ENCODE assay signal across 9 mouse cellular contexts in the genomic region with DNA sequence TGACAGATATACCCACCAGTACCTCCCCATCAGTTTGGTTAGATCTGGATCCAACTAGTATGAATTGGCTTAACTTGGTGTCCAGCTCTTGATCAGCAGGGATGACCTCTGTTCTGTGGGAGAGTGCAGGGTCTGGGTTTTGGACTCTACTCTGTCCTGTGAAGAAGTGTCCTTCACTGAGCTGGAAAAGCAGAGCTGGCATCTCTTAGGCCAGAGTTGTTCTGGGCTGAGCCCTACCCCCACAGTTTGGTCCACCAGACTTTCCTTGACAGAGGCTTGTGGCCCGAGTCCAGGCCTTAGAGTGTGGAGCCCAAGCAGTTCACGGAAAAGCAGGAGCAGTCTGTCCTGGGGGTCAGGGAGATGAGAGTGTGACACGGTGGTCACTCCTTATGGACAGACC. TPM values are rescaled to one million over a fixed set of nuclear protein-coding genes. Genes with fewer than 3 reads are reported as not detected.
DNase-seq lines count a peak whose midpoint lies in the region; ATAC-seq and TF ChIP-seq lines count a peak whose summit lies in the region.
"Had no signal": no experiment of that assay in that cellular context is flagged by ENCODE, and none has a peak within 500 bp of the region (broad histone marks: within the 10 kb centered on the region; RNA-seq: fewer than 3 reads in every experiment).

No protein-coding gene starts in this region.

- no peak for TF ChIP-seq CTCF in layer of hippocampus, adult 2 months (conservative IDR thresholded peaks at IDR 0.05)
- TF ChIP-seq CTCF in kidney, postnatal 0 days (IDR thresholded peaks at IDR 0.05; ENCODE audit: low read depth) = no peak

- no peak for ATAC-seq in forebrain, embryonic 11.5 days (replicated peaks; ENCODE audit: low FRiP score)
- no peak for ATAC-seq in kidney, postnatal 0 days (replicated peaks; ENCODE audit: low FRiP score, low read depth)
- no peak for ATAC-seq in erythroid progenitor cell, adult 5-6 weeks (replicated peaks; ENCODE audit: low FRiP score, poor library complexity, severe bottlenecking)

- H3K4me1 ChIP-seq in forebrain, embryonic 11.5 days (replicated peaks; ENCODE audit: control insufficient read depth, insufficient read depth, low read length) = peaks cover 16% of the 10 kb centered on the region
- H3K4me1 ChIP-seq in kidney, postnatal 0 days (replicated peaks; ENCODE audit: insufficient read depth, low read length) = peaks cover 40% of the 10 kb centered on the region

- H3K79me2 ChIP-seq in myocyte (ENCODE audit: control insufficient read depth, insufficient read depth) = peaks cover 77% of the 10 kb centered on the region

- H3K36me3 ChIP-seq in forebrain, embryonic 11.5 days (ENCODE audit: control insufficient read depth, insufficient read depth, low read length) = no peaks in the 10 kb centered on the region
- no peaks in the 10 kb centered on the region for H3K36me3 ChIP-seq in kidney, postnatal 0 days (ENCODE audit: insufficient read depth, low read length)
- H3K36me3 ChIP-seq in myocyte (ENCODE audit: control insufficient read depth, insufficient read depth) = no peaks in the 10 kb centered on the region

- 86% methylated on average over 3 of the region's 3 CpGs for WGBS in forebrain, embryonic 11.5 days
- 40% methylated on average over 3 of the region's 3 CpGs for WGBS in kidney, postnatal 0 days

- H3K4me2 ChIP-seq in forebrain, embryonic 11.5 days (ENCODE audit: low read depth, low read length, severe bottlenecking) = peak overlapping the region; percentile 26; the same call in 1 of the 2 replicates
- H3K4me2 ChIP-seq in kidney, postnatal 0 days (ENCODE audit: low read length) = peak overlapping the region; percentile 86; the same call in 1 of the 2 replicates
- peak overlapping the region; percentile 87 for H3K4me2 ChIP-seq in myocyte (ENCODE audit: low read depth)

- H3K9me3 ChIP-seq in forebrain, embryonic 11.5 days (ENCODE audit: control insufficient read depth, low read length) = no peaks in the 10 kb centered on the region
- no peaks in the 10 kb centered on the region for H3K9me3 ChIP-seq in kidney, postnatal 0 days (replicated peaks; ENCODE audit: low read length)

- no peaks in the 10 kb centered on the region for H3K27me3 ChIP-seq in forebrain, embryonic 11.5 days (ENCODE audit: control insufficient read depth, insufficient read depth, low read length)
- no peaks in the 10 kb centered on the region for H3K27me3 ChIP-seq in kidney, postnatal 0 days (ENCODE audit: insufficient read depth, low read length)
- H3K27me3 ChIP-seq in myocyte (ENCODE audit: control insufficient read depth, insufficient read depth, insufficient read length) = no peaks in the 10 kb centered on the region

- TF ChIP-seq POLR2A in myocyte (IDR thresholded peaks at IDR 0.05; ENCODE audit: insufficient read length, low read depth) = no peak

- no peak overlapping the region for H3K27ac ChIP-seq in layer of hippocampus, adult 2 months
- H3K27ac ChIP-seq in forebrain, embryonic 11.5 days (ENCODE audit: low read depth, low read length) = no peak overlapping the region
- H3K27ac ChIP-seq in kidney, postnatal 0 days = no peak overlapping the region

- peak overlapping the region; percentile 77 for H3K4me3 ChIP-seq in layer of hippocampus, adult 2 months
- no peak overlapping the region for H3K4me3 ChIP-seq in forebrain, embryonic 11.5 days (ENCODE audit: low read depth, low read length)
- H3K4me3 ChIP-seq in kidney, postnatal 0 days (replicated peaks; ENCODE audit: low read depth, low read length) = no peak overlapping the region
- peak overlapping the region; percentile 75 for H3K4me3 ChIP-seq in myocyte

- peak overlapping the region; percentile 3; the same call in 1 of the 2 replicates for H3K9ac ChIP-seq in forebrain, embryonic 11.5 days (ENCODE audit: low read length)
- no peak overlapping the region for H3K9ac ChIP-seq in kidney, postnatal 0 days (ENCODE audit: low read depth, low read length)

- H3ac ChIP-seq in myocyte (ENCODE audit: control insufficient read depth, insufficient read length) = no peak overlapping the region

- no peak for DNase-seq in layer of hippocampus, adult 2 months (ENCODE audit: low spot score in 2 of 2)
- DNase-seq in layer of hippocampus, postnatal 14 days (ENCODE audit: low spot score in 2 of 2) = no peak
- DNase-seq in forebrain, embryonic 11.5 days (ENCODE audit: low spot score) = no peak
- DNase-seq in kidney, postnatal 0 days (ENCODE audit: low spot score) = no peak
- no peak for DNase-seq in urinary bladder, postnatal 25 days (ENCODE audit: low spot score)
- DNase-seq in spleen, postnatal 4 days (ENCODE audit: low spot score in 2 of 2) = no peak
- DNase-seq: lung, postnatal 4 days had no signal

TF ChIP-seq in myocyte, 11 proteins besides CTCF, POLR2A, EP300 and RAD21:
- TF ChIP-seq USF1 (IDR thresholded peaks at IDR 0.05; ENCODE audit: low read depth) = no peak
- no peak for TF ChIP-seq POLR2AphosphoS2 (IDR thresholded peaks at IDR 0.05; ENCODE audit: insufficient read length, low read depth)
- TF ChIP-seq MYOG (IDR thresholded peaks at IDR 0.05; ENCODE audit: control insufficient read depth in 1 of 3, insufficient read depth in 1 of 3, insufficient read length in 2 of 3, low read depth in 2 of 3) = no peak
- no peak for TF ChIP-seq REST (IDR thresholded peaks at IDR 0.05; ENCODE audit: insufficient read depth, insufficient read length)
- no peak for TF ChIP-seq MAX (IDR thresholded peaks at IDR 0.05; ENCODE audit: low read depth)
- no peak for TF ChIP-seq E2F4 (IDR thresholded peaks at IDR 0.05; ENCODE audit: insufficient read depth)

RNA-seq across cellular contexts. Expression of a gene that starts 3.2 kb away (rescaled TPM):
- 10 to 100 TPM; 16.9 to 17.2 TPM for total RNA-seq in layer of hippocampus, adult 2 months (2021)
- total RNA-seq in layer of hippocampus, postnatal 14 days (2021) = 10 to 100 TPM; 16.8 to 18.2 TPM
- 14.6 and 15.0 TPM in 2 replicates for polyA plus RNA-seq in forebrain, embryonic 11.5 days (2014; fragmentation: Nextera tagmentation; extraction: Ambion mirVana)
- 9.4 and 10.9 TPM in 2 replicates for polyA plus RNA-seq in kidney, postnatal 0 days (2015; fragmentation: Nextera tagmentation; extraction: Ambion mirVana)
- polyA plus RNA-seq in myocyte (2012; fragmentation: generic; extraction: Trizol) = 21.6 TPM
- total RNA-seq in erythroid progenitor cell, adult 5-6 weeks (2015; ENCODE audit: low replicate concordance) = 2.9 and 3.6 TPM in 2 replicates
- total RNA-seq in erythroid progenitor cell, adult 5-6 weeks (2017; ENCODE audit: low replicate concordance) = 1.4 and 3.3 TPM in 2 replicates

RNA-seq across cellular contexts. Expression of a gene that starts 29.6 kb away (rescaled TPM):
- total RNA-seq in layer of hippocampus, adult 2 months (2021) = 10 to 100 TPM; 73.2 to 77.2 TPM
- total RNA-seq in layer of hippocampus, postnatal 14 days (2021) = 10 to 100 TPM; 51.3 to 57.7 TPM
- polyA plus RNA-seq in forebrain, embryonic 11.5 days (2014; fragmentation: Nextera tagmentation; extraction: Ambion mirVana) = 37.4 and 40.9 TPM in 2 replicates
- 35.9 and 38.3 TPM in 2 replicates for polyA plus RNA-seq in kidney, postnatal 0 days (2015; fragmentation: Nextera tagmentation; extraction: Ambion mirVana)
- polyA plus RNA-seq in myocyte (2012; fragmentation: generic; extraction: Trizol) = 44.8 TPM
- 7.2 and 13.4 TPM in 2 replicates for total RNA-seq in erythroid progenitor cell, adult 5-6 weeks (2015; ENCODE audit: low replicate concordance)
- 1.7 and 4.1 TPM in 2 replicates for total RNA-seq in erythroid progenitor cell, adult 5-6 weeks (2017; ENCODE audit: low replicate concordance)

RNA-seq across cellular contexts. Expression of a gene that starts 37.0 kb away (rescaled TPM):
- 10 to 100 TPM; 33.1 to 38.1 TPM for total RNA-seq in layer of hippocampus, adult 2 months (2021)
- 10 to 100 TPM; 36.1 to 39.5 TPM for total RNA-seq in layer of hippocampus, postnatal 14 days (2021)
- polyA plus RNA-seq in forebrain, embryonic 11.5 days (2014; fragmentation: Nextera tagmentation; extraction: Ambion mirVana) = 6.8 and 7.4 TPM in 2 replicates
- polyA plus RNA-seq in kidney, postnatal 0 days (2015; fragmentation: Nextera tagmentation; extraction: Ambion mirVana) = 3.4 and 3.8 TPM in 2 replicates
- polyA plus RNA-seq in myocyte (2012; fragmentation: generic; extraction: Trizol) = 10.2 TPM
- 2.5 and 10.5 TPM in 2 replicates for total RNA-seq in erythroid progenitor cell, adult 5-6 weeks (2015; ENCODE audit: low replicate concordance)
- total RNA-seq in erythroid progenitor cell, adult 5-6 weeks (2017; ENCODE audit: low replicate concordance) = 3.9 and 9.4 TPM in 2 replicates

Comparison
In these comparisons a context has a peak if more than half of its experiments do, and no peak if none do; other contexts are left out.
1. H3K4me3 ChIP-seq: peak in layer of hippocampus, adult 2 months (single experiment) and myocyte (single experiment); none in forebrain, embryonic 11.5 days (single experiment) and kidney, postnatal 0 days (single experiment).
2. H3K4me2 ChIP-seq: peak in every context shown above with its lines; median percentile 87 in myocyte; 86 in kidney, postnatal 0 days; 26 in forebrain, embryonic 11.5 days.